ENCODE assay signal across 10 mouse cellular contexts in genomic region chr2:169958736-169959573, GRCm38 (mm10).
DNase-seq lines count a peak whose midpoint lies in the region; ATAC-seq and TF ChIP-seq lines count a peak whose summit lies in the region.
"Had no signal": no experiment of that assay in that cellular context is flagged by ENCODE, and none has a peak within 500 bp of the region (broad histone marks: within the 10 kb centered on the region; RNA-seq: fewer than 3 reads in every experiment).

No protein-coding gene starts in this region.

- H3K4me2 ChIP-seq in intestine, postnatal 0 days (replicated peaks; ENCODE audit: low read depth): no peak overlapping the region
- H3K4me2 ChIP-seq in intestine, embryonic 16.5 days (ENCODE audit: low read depth, low read length): no peak overlapping the region
- H3K4me2 ChIP-seq in kidney, embryonic 14.5 days (replicated peaks; ENCODE audit: low read depth, low read length): no peak overlapping the region
- H3K4me2 ChIP-seq: heart, embryonic 15.5 days; liver, embryonic 13.5 days had no signal

- WGBS in intestine, postnatal 0 days: 50% methylated on average over 17 of the region's 17 CpGs
- 50% methylated on average over 17 of the region's 17 CpGs for WGBS in intestine, embryonic 16.5 days
- WGBS in embryonic facial prominence, embryonic 10.5 days: 34% methylated on average over 17 of the region's 17 CpGs
- WGBS in kidney, embryonic 14.5 days: 37% methylated on average over 17 of the region's 17 CpGs

- no peak for ATAC-seq in intestine, postnatal 0 days
- ATAC-seq in intestine, embryonic 16.5 days: no peak
- ATAC-seq in kidney, embryonic 14.5 days (ENCODE audit: low FRiP score, low TSS enrichment): no peak

- no peak overlapping the region for H3K4me3 ChIP-seq in intestine, postnatal 0 days (ENCODE audit: low read depth, low read length)
- no peak overlapping the region for H3K4me3 ChIP-seq in intestine, embryonic 16.5 days (ENCODE audit: low read length)
- H3K4me3 ChIP-seq in embryonic facial prominence, embryonic 10.5 days: no peak overlapping the region
- no peak overlapping the region for H3K4me3 ChIP-seq in kidney, embryonic 14.5 days (ENCODE audit: low read length)
- H3K4me3 ChIP-seq: heart, embryonic 15.5 days; liver, embryonic 13.5 days had no signal

- no peak overlapping the region for H3K9ac ChIP-seq in intestine, postnatal 0 days (ENCODE audit: low read depth, low read length)
- no peak overlapping the region for H3K9ac ChIP-seq in intestine, embryonic 16.5 days (ENCODE audit: low read depth, low read length)
- H3K9ac ChIP-seq in kidney, embryonic 14.5 days (ENCODE audit: low read depth, low read length): no peak overlapping the region
- H3K9ac ChIP-seq: heart, embryonic 15.5 days; liver, embryonic 13.5 days had no signal

- TF ChIP-seq CTCF in intestine, postnatal 0 days (IDR thresholded peaks at IDR 0.05; ENCODE audit: low read depth): peak; percentile 45

- no peaks in the 10 kb centered on the region for H3K36me3 ChIP-seq in intestine, postnatal 0 days (ENCODE audit: control insufficient read depth, insufficient read depth)
- no peaks in the 10 kb centered on the region for H3K36me3 ChIP-seq in intestine, embryonic 16.5 days (ENCODE audit: control insufficient read depth, insufficient read depth, low read length)
- H3K36me3 ChIP-seq in embryonic facial prominence, embryonic 10.5 days (replicated peaks): no peaks in the 10 kb centered on the region
- H3K36me3 ChIP-seq in kidney, embryonic 14.5 days (ENCODE audit: control insufficient read depth, insufficient read depth, low read length): no peaks in the 10 kb centered on the region
- H3K36me3 ChIP-seq: heart, embryonic 15.5 days; liver, embryonic 13.5 days had no signal

- no peaks in the 10 kb centered on the region for H3K9me3 ChIP-seq in intestine, postnatal 0 days (ENCODE audit: control insufficient read depth)
- H3K9me3 ChIP-seq in intestine, embryonic 16.5 days (ENCODE audit: control insufficient read depth, low read length): no peaks in the 10 kb centered on the region
- H3K9me3 ChIP-seq in embryonic facial prominence, embryonic 10.5 days: no peaks in the 10 kb centered on the region
- H3K9me3 ChIP-seq in kidney, embryonic 14.5 days (ENCODE audit: control insufficient read depth, low read length): no peaks in the 10 kb centered on the region
- H3K9me3 ChIP-seq: heart, embryonic 15.5 days; liver, embryonic 13.5 days had no signal

- DNase-seq in thymus, postnatal 14 days: peak; percentile 4
- DNase-seq in thymus, postnatal 4 days: no peak
- DNase-seq in embryonic facial prominence, embryonic 10.5 days (ENCODE audit: low spot score): peak; percentile 18
- DNase-seq in retina, postnatal 1 day: peak; percentile 35
- no peak for DNase-seq in urinary bladder, postnatal 25 days (ENCODE audit: low spot score)
- DNase-seq: liver, embryonic 13.5 days had no signal

- no peaks in the 10 kb centered on the region for H3K4me1 ChIP-seq in intestine, postnatal 0 days (replicated peaks; ENCODE audit: control insufficient read depth, insufficient read depth, low read length)
- peaks cover 6% of the 10 kb centered on the region for H3K4me1 ChIP-seq in intestine, embryonic 16.5 days (ENCODE audit: control insufficient read depth, insufficient read depth, low read length)
- H3K4me1 ChIP-seq in embryonic facial prominence, embryonic 10.5 days: peaks cover 20% of the 10 kb centered on the region
- peaks cover 25% of the 10 kb centered on the region for H3K4me1 ChIP-seq in kidney, embryonic 14.5 days (ENCODE audit: control insufficient read depth, insufficient read depth, low read length)
- H3K4me1 ChIP-seq: liver, embryonic 13.5 days had no signal

- no peaks in the 10 kb centered on the region for H3K27me3 ChIP-seq in intestine, postnatal 0 days (replicated peaks; ENCODE audit: control insufficient read depth, insufficient read depth, low read length)
- H3K27me3 ChIP-seq in intestine, embryonic 16.5 days (replicated peaks; ENCODE audit: control insufficient read depth, insufficient read depth, low read length): no peaks in the 10 kb centered on the region
- H3K27me3 ChIP-seq in embryonic facial prominence, embryonic 10.5 days (replicated peaks; ENCODE audit: low read depth, poor library complexity, severe bottlenecking): peaks cover 14% of the 10 kb centered on the region; the same call in 1 of the 2 replicates
- no peaks in the 10 kb centered on the region for H3K27me3 ChIP-seq in kidney, embryonic 14.5 days (ENCODE audit: control insufficient read depth, insufficient read depth, low read length)
- H3K27me3 ChIP-seq: heart, embryonic 15.5 days; liver, embryonic 13.5 days had no signal

- no peak overlapping the region for H3K27ac ChIP-seq in intestine, postnatal 0 days (ENCODE audit: low read depth, low read length)
- H3K27ac ChIP-seq in intestine, embryonic 16.5 days (ENCODE audit: low read length): no peak overlapping the region
- H3K27ac ChIP-seq in embryonic facial prominence, embryonic 10.5 days (replicated peaks): no peak overlapping the region
- no peak overlapping the region for H3K27ac ChIP-seq in kidney, embryonic 14.5 days (ENCODE audit: low read depth, low read length)
- H3K27ac ChIP-seq: heart, embryonic 15.5 days; liver, embryonic 13.5 days had no signal

Comparison
In these comparisons a context has a peak if more than half of its experiments do, and no peak if none do; other contexts are left out.
1. DNase-seq: peak in thymus, postnatal 14 days (single experiment), embryonic facial prominence, embryonic 10.5 days (single experiment) and retina, postnatal 1 day (single experiment); none in thymus, postnatal 4 days (single experiment) and urinary bladder, postnatal 25 days (single experiment).